ENCODE assay signal across 11 mouse cellular contexts in genomic region chr16:93152765-93153489, GRCm38 (mm10).
DNase-seq lines count a peak whose midpoint lies in the region; ATAC-seq lines count a peak whose summit lies in the region.
"Had no signal": no experiment of that assay in that cellular context is flagged by ENCODE, and none has a peak within 500 bp of the region (broad histone marks: within the 10 kb centered on the region; RNA-seq: fewer than 3 reads in every experiment).

No protein-coding gene starts in this region.

- no peaks in the 10 kb centered on the region for H3K36me3 ChIP-seq in lung, embryonic 16.5 days (ENCODE audit: control insufficient read depth, insufficient read depth, low read length)
- H3K36me3 ChIP-seq in embryonic facial prominence, embryonic 12.5 days: no peaks in the 10 kb centered on the region
- no peaks in the 10 kb centered on the region for H3K36me3 ChIP-seq in liver, embryonic 12.5 days
- no peaks in the 10 kb centered on the region for H3K36me3 ChIP-seq in hindbrain, embryonic 13.5 days
- H3K36me3 ChIP-seq: limb, embryonic 13.5 days had no signal

- DNase-seq in lung, postnatal 25 days (ENCODE audit: low spot score): no peak
- DNase-seq in thymus, postnatal 25 days: peak; percentile 82
- DNase-seq in cerebellum, adult 18-20 months: no peak
- no peak for DNase-seq in left cerebral cortex, adult 8-10 months (ENCODE audit: low spot score in 2 of 2)
- DNase-seq: cerebellum, postnatal 25 days had no signal

- H3K9ac ChIP-seq in lung, embryonic 16.5 days (ENCODE audit: low read length): no peak overlapping the region
- H3K9ac ChIP-seq in embryonic facial prominence, embryonic 12.5 days: no peak overlapping the region
- peak overlapping the region; percentile 37; the same call in 1 of the 2 replicates for H3K9ac ChIP-seq in liver, embryonic 12.5 days
- H3K9ac ChIP-seq in hindbrain, embryonic 13.5 days: no peak overlapping the region
- H3K9ac ChIP-seq: hindbrain, embryonic 14.5 days; limb, embryonic 13.5 days had no signal

- H3K9me3 ChIP-seq in lung, embryonic 16.5 days (ENCODE audit: control insufficient read depth, low read length): no peaks in the 10 kb centered on the region
- H3K9me3 ChIP-seq in embryonic facial prominence, embryonic 12.5 days: no peaks in the 10 kb centered on the region
- H3K9me3 ChIP-seq in liver, embryonic 12.5 days (replicated peaks): no peaks in the 10 kb centered on the region
- no peaks in the 10 kb centered on the region for H3K9me3 ChIP-seq in hindbrain, embryonic 13.5 days
- H3K9me3 ChIP-seq: limb, embryonic 13.5 days had no signal

- no peaks in the 10 kb centered on the region for H3K27me3 ChIP-seq in lung, embryonic 16.5 days (ENCODE audit: control insufficient read depth, insufficient read depth, low read depth, low read length)
- H3K27me3 ChIP-seq in embryonic facial prominence, embryonic 12.5 days: no peaks in the 10 kb centered on the region
- peaks cover 20% of the 10 kb centered on the region; the same call in 1 of the 2 replicates for H3K27me3 ChIP-seq in liver, embryonic 12.5 days (replicated peaks)
- no peaks in the 10 kb centered on the region for H3K27me3 ChIP-seq in hindbrain, embryonic 13.5 days

- WGBS in lung, embryonic 16.5 days: 25% methylated on average over 14 of the region's 14 CpGs
- 36% methylated on average over 14 of the region's 14 CpGs for WGBS in embryonic facial prominence, embryonic 12.5 days
- WGBS in liver, embryonic 12.5 days (ENCODE audit: insufficient replicate concordance): 13% methylated on average over 14 of the region's 14 CpGs
- 60% methylated on average over 14 of the region's 14 CpGs for WGBS in hindbrain, embryonic 13.5 days

- peaks cover 3% of the 10 kb centered on the region for H3K4me1 ChIP-seq in lung, embryonic 16.5 days (replicated peaks; ENCODE audit: control insufficient read depth, insufficient read depth, low read length)
- peaks cover 8% of the 10 kb centered on the region for H3K4me1 ChIP-seq in embryonic facial prominence, embryonic 12.5 days
- peaks cover 48% of the 10 kb centered on the region for H3K4me1 ChIP-seq in liver, embryonic 12.5 days
- 0 out of 2 replicates have a peak, but pooled peaks cover 7% of the 10 kb centered on the region for H3K4me1 ChIP-seq in hindbrain, embryonic 13.5 days (replicated peaks)

- H3K4me3 ChIP-seq in lung, embryonic 16.5 days (ENCODE audit: low read length): no peak overlapping the region
- H3K4me3 ChIP-seq in embryonic facial prominence, embryonic 12.5 days: no peak overlapping the region
- no peak overlapping the region for H3K4me3 ChIP-seq in liver, embryonic 12.5 days
- H3K4me3 ChIP-seq in hindbrain, embryonic 13.5 days: no peak overlapping the region
- H3K4me3 ChIP-seq: limb, embryonic 13.5 days had no signal

- H3K27ac ChIP-seq in lung, embryonic 16.5 days (ENCODE audit: low read length): no peak overlapping the region
- 0 out of 2 replicates have a peak overlapping the region, but pooled peaks have one; percentile 17 for H3K27ac ChIP-seq in embryonic facial prominence, embryonic 12.5 days
- H3K27ac ChIP-seq in liver, embryonic 12.5 days: peak overlapping the region; percentile 59
- no peak overlapping the region for H3K27ac ChIP-seq in hindbrain, embryonic 13.5 days
- H3K27ac ChIP-seq: hindbrain, embryonic 14.5 days; limb, embryonic 13.5 days had no signal

- no peak overlapping the region for H3K4me2 ChIP-seq in lung, embryonic 16.5 days (ENCODE audit: low read depth, low read length)
- H3K4me2 ChIP-seq in embryonic facial prominence, embryonic 12.5 days (replicated peaks): no peak overlapping the region
- H3K4me2 ChIP-seq in liver, embryonic 12.5 days: peak overlapping the region; percentile 25
- H3K4me2 ChIP-seq in hindbrain, embryonic 13.5 days: no peak overlapping the region
- H3K4me2 ChIP-seq: hindbrain, embryonic 14.5 days; limb, embryonic 13.5 days had no signal

- peak; percentile 66 for ATAC-seq in lung, embryonic 16.5 days (ENCODE audit: low read depth)
- ATAC-seq in embryonic facial prominence, embryonic 12.5 days (ENCODE audit: insufficient number of reproducible peaks, insufficient read depth, low FRiP score, low TSS enrichment): no peak
- ATAC-seq in liver, embryonic 12.5 days: peak; percentile 28; the same call in 1 of the 2 replicates
- no peak for ATAC-seq in hindbrain, embryonic 13.5 days (ENCODE audit: low FRiP score)

Comparison
In these comparisons a context has a peak if more than half of its experiments do, and no peak if none do; other contexts are left out.
1. ATAC-seq: peak in lung, embryonic 16.5 days (single experiment) and liver, embryonic 12.5 days (single experiment); none in embryonic facial prominence, embryonic 12.5 days (single experiment) and hindbrain, embryonic 13.5 days (single experiment).
2. H3K27ac ChIP-seq: peak in embryonic facial prominence, embryonic 12.5 days (single experiment) and liver, embryonic 12.5 days (single experiment); none in lung, embryonic 16.5 days (single experiment) and hindbrain, embryonic 13.5 days (single experiment).